Mouse (Mus musculus): ENCODE measurements around the gene Ly6g6e. TPM values are rescaled to one million over a fixed set of nuclear protein-coding genes. Genes with fewer than 3 reads are reported as not detected.

The Ly6g6e gene
- polyA plus RNA-seq, 1 experiment, result 12.9 TPM

DNA sequence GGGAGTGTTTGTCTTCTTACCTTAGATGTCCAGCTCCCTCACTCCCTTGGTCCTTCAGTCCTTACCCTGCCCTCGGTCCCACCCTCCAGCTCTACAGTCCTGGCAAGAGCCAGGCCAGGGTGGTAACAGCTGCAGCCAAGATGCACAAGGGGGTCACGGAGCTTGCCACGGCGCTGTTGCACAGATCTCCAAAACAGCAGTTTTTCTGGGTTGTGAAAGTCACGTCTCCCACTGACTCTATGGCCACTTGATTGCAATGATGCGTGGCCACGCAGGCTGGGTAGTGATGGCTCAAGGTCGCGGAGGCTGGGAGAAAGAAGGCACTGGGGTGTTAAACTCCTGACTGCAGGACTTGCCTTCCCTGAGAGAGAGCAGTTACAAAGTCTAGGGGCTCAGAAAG is 5.2 kb upstream of the Ly6g6e start:
- DNase-seq (ENCODE audit: low spot score), result no peak

DNA sequence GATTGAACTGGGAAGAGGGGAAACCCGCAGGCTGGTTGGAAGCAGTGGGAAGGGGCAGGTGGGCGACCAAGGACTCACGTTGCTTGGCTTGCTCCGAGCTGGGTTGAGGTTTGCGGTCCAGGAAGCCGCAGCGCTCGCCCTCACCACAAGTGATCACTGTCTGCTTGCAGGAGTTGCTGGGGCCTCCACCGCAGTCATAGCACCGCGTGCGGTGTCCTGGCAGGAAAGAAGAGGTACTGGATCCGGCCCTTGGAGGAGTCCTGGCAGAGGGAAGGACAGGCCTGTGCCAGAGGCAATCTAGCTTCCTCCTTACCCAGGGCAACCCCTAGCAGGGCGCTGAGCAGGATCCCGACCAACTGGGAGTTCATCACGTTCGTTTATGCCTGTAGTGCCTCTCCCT is 2.6 kb upstream of the Ly6g6e start:
- no peak for DNase-seq (ENCODE audit: low spot score)

DNA sequence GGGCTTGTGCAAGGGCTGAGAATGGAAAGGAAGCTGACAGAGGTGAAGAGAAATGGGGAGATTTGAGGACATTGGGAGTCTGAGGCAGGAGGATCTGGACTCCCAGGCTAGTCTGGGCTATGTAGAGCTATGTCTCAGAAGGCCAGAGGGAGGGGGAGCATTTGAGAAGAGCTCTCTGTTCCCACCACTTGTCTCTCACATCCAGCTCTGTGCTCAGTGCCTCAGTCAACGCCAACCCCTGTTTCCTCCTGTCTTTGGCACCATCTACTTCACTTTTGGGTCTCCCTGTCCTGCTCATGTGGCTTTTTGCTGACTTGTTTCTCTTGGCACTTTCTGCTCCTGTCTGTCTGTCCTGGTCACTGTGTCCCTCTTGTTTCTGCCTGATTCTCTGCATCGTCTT is 583 bp downstream of the Ly6g6e start:
- DNase-seq (ENCODE audit: low spot score), result no peak

DNA sequence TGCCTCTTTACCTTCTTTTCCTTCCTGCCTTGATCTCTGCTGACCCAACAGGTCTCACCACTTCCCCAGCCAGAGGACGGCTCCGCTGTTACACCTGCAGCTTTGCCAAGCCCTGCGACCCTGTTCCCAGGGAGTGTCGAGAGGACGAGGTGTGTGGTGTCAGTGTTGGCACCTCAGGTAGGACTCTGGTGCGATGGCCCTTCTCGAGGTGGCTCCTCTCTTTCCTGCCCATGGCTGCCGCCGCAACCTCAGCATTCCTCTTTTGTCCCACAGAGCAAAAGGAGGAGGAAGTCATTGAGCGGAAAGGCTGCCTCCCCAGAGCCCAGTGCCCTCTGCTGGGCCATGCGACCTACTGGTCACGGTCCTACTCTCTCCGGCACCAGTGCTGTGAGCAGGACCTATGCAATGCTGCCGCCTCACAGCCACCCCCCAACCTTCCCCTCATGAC is 1.1 kb downstream of the Ly6g6e start, which contains the start of gene Ly6g6d:
Gene Ly6g6d, minus strand, starts transcription at position 280 of the 448 bp plus-strand sequence.
- DNase-seq (ENCODE audit: low spot score), result peak; percentile 45

DNA sequence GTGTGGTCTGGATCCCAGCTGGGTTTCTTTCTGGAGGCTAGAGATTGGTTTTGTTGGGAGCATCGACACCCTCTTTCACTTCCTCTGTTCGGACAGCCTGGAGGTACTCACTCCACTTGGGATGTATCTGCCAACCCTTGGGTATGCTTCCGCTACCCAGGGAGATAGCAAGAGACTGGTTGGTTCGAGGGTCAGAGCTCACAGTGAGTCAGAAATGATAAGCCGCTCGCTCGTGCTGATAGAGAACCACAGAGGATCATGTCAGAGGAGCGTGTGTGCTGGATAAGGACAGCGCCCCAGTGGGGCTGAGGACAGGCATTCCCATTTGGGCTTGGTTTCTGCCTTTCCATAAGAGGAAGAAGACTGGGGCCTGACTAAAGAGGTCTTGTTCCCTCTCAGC is 3.1 kb downstream of the Ly6g6e start:
- no peak for DNase-seq (ENCODE audit: low spot score)

DNA sequence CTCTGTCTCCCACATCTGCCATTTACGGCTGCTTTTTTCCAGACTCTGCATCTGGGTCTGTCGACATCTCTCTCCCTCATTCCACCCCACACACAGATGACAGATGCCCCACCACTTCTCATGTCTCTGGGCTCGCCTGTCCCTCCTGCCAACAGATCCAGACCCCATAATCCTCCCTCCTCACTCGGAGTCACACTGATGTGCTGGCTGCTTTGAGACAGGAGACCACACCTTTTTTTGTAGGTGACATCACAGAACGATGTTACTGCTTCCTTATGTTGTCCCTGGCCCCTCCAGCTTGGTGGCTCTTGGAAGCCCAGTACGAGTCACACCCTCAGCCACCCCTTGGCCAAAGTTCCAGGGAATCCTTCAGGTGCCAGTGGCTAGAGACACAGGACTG is 3.5 kb downstream of the Ly6g6e start:
- no peak for DNase-seq (ENCODE audit: low spot score)

DNA sequence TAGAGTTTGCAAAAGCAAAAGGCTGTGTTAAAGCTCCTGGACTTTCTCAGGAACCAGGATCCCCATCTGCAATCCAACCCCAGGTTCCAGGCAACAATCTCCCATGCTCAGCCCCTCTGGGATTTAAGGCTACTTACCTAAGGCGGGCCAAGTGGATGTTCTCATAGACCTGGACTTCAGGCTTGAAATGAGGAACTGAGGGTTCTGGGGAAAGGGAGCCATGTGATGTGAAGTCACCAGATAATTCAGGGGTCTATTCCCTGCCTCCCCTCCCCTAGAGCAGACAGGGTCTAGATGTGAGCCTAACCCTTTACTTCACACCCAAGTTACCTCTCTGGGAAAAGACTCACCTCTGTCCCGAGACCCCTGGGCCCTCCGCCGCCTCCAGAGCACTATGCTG is 4.0 kb downstream of the Ly6g6e start:
- DNase-seq (ENCODE audit: low spot score), result no peak

DNA sequence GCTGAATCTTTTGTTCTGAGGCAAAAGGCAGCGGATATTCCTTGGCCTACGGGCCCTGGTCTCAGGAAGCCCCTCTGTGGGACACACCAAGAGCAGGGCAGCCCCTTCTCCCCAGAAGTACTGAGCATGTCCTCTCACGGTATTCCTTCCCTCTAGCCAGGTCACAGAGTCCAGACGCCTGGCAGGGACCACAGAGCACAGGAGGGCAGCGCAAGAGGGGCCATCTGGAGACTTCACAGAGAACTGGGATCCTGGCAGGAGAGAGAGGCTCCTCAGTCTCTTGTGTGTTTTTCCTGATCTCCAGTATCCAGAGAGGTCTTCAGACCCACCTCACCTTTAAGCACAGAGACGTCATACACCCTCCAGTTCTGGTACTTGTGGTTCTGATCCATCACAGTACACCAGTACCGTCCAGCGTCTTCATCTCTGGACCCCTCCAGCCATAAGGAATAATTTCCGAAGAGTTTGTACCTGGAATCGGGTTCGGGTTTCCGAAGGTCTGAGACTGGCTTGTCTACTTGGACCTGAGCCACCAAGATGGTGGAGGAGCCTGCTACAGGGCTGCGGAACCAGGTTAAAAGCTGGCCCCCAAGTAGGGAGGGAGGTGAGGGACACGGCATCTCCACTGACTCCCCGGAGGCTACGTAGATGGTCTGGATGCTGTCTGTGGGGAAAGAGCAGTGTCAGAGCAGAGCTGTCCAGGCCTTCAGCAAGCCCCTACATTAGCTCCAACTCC is 6.3 kb downstream of the Ly6g6e start:
- DNase-seq (ENCODE audit: low spot score), result no peak

DNA sequence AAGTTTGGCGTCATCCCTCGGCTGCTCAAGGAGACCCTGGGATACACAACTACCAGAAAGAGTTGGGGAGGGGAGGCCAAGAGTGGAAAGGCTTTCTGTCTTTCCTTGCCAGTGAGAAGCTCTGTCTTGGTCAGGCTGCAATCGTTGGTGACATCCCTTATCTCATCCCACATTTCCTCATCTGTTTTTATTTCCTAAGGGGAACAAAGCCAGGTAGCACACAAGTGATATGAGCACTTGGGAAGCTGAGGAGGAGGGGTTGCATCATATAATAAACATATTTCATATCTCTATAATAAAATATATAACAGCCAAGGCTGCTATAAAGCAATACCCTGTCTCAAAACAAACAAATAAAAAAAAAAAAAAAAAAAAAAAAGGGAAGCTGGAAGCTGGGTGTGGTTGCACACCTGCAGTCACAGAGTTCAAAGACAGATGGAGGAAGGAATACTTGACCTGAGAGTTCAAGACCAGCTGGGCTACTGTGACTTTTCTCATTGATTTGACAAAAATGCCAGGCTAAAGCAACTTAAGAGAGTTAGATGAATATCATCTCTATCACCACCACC is 7.3 kb downstream of the Ly6g6e start:
- no peak for DNase-seq (ENCODE audit: low spot score)

DNA sequence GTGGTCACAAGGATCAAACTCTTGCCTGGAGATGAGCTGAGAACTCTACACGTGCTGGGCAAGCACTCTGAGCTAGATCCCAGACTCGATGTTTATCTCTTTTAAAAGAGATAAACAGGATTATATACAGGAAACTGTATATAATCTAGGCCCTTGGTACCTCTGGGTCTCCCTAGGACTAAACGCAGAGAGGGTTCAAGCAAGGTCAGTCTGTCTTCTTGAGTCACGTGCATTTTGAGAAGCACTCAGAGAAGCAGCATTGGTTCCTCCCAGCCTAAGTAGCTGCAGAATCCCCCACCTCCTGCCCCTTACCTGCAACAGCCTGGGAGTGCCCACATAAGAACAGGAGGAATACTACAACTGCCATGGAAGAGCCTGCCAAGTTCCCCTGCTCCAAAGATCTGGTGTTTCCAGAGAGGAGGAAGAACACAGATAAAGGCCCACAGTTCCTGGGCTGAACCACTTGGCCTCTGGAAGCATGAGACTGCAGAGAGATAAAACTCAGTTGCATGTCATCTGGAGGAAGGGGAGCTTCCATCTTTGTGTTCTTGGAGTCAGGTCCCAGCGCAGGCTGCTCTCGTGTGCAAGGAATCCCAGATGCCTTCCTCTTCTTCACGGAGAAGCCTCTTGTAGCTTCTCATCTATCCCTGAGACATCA is 8.6 kb downstream of the Ly6g6e start, which contains the start of gene Ly6g6f:
Gene Ly6g6f, minus strand, starts transcription at position 403 of the 658 bp plus-strand sequence.
- DNase-seq (ENCODE audit: low spot score), result no peak

DNA sequence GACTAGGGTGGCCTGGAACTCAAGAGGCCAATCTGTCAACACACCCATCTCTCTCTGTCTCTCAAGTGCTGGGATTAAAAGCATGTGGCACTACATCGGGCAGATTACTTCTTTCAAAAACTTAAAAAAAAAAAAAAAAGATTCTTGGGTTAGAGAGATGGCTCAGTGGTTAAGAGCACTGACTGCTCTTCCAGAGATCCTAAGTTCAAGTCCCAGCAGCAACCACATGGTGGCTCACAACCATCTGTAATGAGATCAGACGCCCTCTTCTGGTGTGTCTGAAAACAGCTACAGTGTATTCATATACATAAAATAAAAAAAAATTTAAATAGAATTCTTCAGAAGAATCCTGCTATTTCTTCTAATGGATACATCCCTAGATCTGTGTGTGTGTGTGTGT is 11.4 kb downstream of the Ly6g6e start:
- DNase-seq (ENCODE audit: low spot score), result no peak

DNA sequence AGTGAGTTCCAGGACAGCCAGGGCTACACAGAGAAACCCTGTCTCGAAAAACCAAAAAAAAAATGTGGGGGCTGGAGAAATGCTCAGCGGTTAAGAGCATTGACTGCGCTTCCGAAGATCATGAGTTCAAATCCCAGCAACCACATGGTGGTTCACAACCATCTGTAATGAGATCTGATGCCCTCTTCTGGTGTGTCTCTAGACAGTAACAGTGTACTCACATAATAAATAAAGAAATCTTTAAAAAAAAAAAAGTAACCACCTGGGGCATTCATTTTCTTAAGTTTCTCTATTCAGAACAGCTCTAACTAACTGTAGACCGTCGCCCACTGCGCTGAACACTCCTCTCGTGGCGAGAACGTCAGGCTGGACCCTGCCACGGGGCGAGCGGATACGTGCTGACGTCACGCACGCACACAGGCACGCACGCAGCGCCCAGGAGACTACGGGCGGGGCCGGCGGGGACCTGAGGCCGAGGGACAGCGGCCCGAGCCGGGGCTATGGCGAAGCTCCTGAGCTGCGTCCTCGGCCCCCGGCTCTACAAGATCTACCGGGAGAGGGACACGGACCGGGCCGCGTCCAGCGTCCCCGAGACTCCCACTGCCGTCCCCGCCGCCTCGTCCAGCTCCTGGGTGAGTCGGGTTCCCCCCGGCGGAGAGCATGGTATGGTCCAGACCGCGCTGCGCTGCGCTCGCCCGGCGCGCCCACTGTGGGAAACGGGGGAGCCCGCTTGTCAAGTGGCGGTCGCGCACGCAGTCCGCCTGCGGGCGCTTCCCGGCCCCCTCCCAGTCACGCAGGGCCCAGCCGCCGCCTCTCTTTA is 12.3 kb downstream of the Ly6g6e start, which contains the start of gene Abhd16a:
Gene Abhd16a, plus strand, starts transcription at position 439 of the 820 bp plus-strand sequence.
- peak; percentile 91 for DNase-seq (ENCODE audit: low spot score)

DNA sequence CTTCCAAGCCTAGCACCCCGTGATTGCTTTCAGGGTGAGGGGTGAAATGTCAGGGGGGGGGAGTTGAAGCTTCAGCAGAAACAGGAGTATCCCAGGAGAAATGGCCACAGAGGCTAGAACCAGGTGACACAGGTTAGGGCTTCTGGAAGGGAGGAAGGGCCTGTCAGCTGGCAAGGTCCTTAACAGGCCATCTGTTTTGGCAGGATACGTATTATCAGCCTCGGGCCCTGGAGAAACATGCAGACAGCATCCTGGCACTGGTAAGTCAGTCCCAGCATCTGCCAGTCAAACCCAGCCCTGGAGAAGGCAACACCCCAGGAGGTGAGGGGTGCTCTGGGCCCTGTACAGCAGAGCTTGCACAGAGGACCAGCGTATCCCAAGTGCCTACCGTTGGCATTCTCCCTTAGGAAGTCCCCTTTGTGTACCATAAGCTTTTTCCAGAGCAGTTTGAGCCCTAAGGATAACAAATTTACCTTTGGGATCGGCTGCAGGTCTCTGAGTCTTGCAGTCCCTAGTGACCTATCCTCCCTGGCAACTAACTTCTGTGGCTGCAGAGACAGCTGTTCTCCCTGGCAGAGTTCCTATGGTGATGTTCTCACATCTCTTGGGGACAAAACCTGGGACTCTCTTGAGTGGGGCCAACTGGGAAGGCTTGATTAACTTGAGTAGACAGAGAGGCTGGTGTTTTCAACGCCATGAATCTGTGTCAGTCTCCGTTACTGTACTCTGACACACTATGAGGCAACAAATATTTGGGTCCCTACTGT is 13.6 kb downstream of the Ly6g6e start:
- DNase-seq (ENCODE audit: low spot score), result no peak

DNA sequence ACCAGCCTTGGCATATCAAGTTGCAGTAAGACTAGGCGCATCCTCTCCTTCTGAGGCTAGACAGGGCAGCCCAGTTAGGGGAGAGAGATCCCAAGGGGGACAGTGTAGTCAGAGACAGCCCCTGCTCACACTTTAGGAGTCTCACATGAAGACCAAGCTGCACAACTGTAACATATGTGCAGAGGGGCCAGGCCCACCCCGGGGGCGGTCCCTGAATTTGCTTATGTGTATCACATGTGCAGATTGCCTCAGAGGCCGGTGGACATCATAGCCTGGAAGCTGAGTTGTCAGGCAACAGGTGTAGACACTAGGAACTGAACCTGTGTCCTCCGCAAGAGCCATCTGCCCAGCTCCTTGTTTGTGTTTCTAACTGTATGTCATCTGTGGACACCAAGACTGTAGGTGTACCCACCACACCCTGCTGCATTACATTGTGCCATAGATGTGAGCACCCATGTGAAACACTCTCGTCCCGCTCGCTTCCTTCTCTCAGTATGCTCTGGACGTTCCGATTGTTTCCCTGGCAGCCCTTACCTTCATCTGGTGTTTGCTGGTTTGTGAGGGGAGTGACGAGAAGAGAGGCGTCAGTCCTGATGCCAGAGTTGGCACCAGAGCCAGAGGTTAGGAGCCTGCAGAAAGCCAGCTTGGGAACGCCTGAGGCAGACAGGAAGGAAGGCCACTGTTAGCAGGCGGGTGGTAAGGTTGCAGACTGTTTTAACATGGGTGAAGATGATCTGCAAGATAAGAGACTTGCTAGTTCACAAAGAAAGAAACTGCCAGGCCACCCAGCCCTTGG is 15.9 kb downstream of the Ly6g6e start:
- no peak for DNase-seq (ENCODE audit: low spot score)

DNA sequence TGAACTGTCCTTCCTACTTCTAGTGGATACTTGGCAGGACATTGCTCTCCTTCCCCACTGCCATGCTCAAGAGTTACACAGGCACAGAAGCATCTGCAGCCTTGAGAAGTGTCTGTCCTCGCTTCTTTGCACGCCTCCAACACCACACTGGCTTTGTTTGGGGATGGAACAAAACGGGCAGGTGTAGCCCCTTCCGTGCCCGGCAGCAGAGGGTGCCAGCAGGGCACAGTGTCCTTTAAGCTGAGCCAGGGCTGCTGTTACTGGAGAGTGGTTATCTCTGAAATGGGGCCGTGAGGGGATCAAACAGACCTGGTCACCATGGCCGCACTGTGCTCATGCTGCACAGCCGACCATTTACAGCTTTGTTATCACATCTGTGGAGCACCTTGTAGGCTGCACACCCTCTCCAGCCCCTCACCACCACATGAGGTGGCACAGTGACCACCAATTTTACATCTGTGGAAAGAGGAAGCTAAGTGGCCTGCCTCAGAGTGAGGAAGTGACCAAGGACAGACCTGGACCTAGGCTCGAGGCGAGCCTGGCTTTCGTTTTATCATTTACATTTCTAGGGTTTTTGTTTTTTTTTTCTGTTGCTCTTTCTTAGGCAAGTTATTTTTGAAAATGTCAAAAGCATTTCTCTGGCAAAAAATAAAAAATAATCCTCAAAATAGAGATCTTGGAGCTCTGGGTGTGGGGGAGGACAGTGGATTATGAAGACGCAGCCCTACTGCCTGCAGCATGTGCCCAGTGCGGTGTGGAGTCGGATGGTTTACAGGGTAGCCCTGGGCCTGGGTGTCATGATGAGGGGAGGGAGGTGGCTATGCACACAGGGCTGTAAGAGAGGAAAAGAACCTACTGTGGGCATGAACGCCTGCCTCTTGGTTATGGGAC is 18.0 kb downstream of the Ly6g6e start:
- no peak for DNase-seq (ENCODE audit: low spot score)

DNA sequence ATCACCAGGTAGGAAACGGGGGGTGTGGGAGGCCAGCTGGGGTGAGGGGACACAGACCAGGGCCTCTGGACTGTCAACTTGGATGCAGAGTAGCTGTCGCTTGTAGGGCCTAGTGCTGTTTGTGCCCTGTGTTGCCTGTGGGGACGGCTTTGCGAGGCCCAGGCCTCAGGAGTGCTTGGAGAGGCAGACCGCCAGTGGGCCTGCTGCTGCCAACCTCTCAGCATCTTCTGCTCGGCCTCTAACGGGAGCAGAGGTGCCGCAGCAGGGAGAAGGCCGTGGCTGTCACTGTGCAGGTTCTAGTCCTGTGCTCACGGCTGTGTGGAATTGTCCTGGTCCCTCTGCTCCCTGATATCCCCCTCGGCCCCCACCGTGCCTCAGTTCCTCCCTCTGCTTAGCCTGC is 19.9 kb downstream of the Ly6g6e start:
- DNase-seq (ENCODE audit: low spot score), result no peak

DNA sequence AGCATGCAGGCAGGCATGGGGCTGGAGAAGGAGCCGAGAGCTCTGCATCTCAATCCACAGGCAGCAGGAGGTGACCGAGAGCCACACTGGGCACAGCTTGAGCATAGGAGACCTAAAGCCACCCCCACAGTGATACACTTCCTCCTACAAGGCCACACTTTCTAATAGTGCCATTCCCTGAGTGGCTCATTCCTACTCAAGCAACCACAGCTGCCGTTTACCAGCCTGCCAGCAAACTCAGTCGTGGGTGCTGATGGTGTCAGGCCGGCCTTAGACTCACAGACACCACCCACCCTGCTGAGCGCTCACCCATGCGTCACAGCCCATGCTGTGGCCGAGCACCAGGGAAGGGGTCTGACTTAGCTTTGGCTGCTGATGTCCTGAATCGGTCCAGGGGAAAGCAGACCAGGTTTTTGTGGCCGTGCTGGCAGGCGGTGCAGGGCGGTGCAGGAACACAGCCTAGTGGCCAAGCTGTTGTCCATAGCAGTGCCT is 20.5 kb downstream of the Ly6g6e start:
- no peak for DNase-seq (ENCODE audit: low spot score)

DNA sequence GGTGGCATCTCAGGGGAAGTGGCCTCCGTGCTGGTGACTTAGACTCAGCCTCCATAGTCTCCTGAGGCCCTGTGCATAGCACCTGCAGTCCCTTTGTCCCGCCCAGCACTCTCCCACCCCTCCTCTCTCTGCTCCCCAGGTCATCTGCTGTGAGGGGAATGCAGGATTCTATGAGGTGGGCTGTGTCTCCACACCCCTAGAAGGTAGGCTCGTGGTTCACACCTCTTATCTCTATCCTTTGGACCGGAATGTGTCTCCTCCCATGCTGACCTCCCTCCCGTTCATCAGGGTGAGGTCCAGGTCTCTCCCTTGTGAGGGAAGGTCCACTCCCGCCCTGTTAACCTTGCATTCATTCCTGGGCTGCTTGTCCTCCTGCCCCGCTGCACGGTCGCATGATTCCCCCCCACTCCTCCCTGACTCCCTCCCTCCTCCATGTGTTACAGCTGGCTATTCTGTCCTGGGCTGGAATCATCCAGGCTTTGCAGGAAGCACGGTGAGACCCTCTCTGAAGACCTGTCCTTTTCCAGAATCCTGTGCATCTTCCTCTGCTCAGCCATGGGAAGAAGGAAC is 23.6 kb downstream of the Ly6g6e start:
- DNase-seq (ENCODE audit: low spot score), result no peak

DNA sequence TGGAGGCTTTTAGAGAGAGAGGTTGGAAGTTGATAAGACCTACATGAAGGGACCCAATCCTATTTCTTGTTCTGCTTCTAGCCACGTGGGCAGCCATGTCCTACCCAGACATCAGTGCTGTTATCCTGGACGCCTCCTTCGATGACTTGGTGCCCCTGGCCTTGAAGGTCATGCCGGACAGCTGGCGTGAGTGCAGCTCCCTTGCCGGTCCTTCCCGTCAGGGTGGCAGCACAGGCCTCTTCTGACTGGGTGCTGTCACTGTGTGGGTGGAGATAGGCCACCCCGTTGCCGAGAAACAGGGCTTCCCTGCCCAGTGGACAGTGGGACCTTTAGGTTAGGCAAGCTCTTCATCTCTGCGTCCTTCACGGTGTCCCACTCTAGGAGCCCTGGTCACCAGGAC is 24.5 kb downstream of the Ly6g6e start:
- no peak for DNase-seq (ENCODE audit: low spot score)
